Mouse (Mus musculus): ENCODE measurements around the gene Il1rapl2. TPM values are rescaled to one million over a fixed set of nuclear protein-coding genes. Genes with fewer than 3 reads are reported as not detected.

The Il1rapl2 gene
- polyA plus RNA-seq, 1 experiment: not detected

DNA sequence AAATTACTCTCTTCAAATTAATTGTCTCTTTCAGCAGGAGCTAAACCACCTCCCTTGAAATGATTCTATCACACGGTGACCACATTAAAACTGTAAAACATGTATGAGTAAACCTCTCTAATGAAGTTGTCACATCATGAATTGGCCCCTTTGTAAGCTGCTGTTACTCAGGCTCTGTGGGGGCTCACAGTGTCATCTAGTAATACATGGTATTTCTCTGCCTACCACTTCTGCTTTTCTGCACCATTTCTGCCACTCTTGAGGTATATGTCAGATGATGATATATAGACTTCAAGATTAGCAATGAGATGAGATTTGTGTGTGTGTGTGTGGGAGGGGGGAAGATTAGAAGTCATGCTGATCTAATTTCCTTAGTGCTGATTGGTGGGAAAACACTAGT lies 117.6 kb downstream of the Il1rapl2 start:
- TF ChIP-seq CTCF (IDR thresholded peaks at IDR 0.05; ENCODE audit: extremely low read depth, insufficient read depth, insufficient read length, insufficient replicate concordance) (no peak), POLR2A (IDR thresholded peaks at IDR 0.05; ENCODE audit: low read depth, low read length) (no peak)
- WGBS: 36% methylated on average over 1 of the region's 1 CpGs

DNA sequence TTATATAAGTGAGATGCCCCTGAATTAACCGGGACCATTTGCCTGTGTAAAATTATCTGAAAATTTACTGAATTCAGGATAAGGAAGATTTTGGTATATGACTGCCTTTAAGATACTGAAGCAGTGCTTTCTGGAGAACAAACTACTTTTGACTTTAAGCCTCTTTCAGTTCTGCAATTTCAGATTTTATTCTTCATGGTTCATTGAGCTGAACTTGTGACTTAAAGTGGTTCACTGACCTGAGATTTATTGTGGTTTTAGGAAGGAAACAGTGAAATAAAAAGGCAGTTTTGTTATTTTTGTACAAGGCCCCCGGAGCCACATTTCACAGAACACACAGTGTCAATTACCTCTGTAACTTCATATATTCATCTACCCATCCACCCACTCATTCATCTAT lies 129.6 kb downstream of the Il1rapl2 start:
- Histone ChIP-seq H3K27ac (ENCODE audit: insufficient read depth, low read length) (no peak overlapping the region), H3K4me1 (ENCODE audit: control insufficient read depth, insufficient read depth, insufficient read length) (no peaks in the 10 kb centered on the region; the same call in 1 of the 2 replicates), H3K4me3 (ENCODE audit: extremely low read depth, insufficient read depth, insufficient read length) (no peak overlapping the region), H3K36me3 (ENCODE audit: control insufficient read depth, insufficient read depth, low read length) (no peaks in the 10 kb centered on the region), H3K27me3 (ENCODE audit: control insufficient read depth, insufficient read depth, low read length) (no peaks in the 10 kb centered on the region)
- TF ChIP-seq CTCF (IDR thresholded peaks at IDR 0.05; ENCODE audit: extremely low read depth, insufficient read depth, insufficient read length, insufficient replicate concordance): no peak
- no peak for TF ChIP-seq POLR2A (IDR thresholded peaks at IDR 0.05; ENCODE audit: low read depth, low read length)
- WGBS: 51% methylated on average over 2 of the region's 2 CpGs
- DNase-seq (ENCODE audit: low read depth in 1 of 2, low spot score in 2 of 2): peak in 1 of 2 experiments; percentile 18

More for the DNA sequence above, 117.6 kb downstream of the Il1rapl2 start:
- no peak for DNase-seq (ENCODE audit: low read depth in 1 of 2, low spot score in 2 of 2)
- Histone ChIP-seq H3K27ac (ENCODE audit: insufficient read depth, low read length) (no peak overlapping the region), H3K4me1 (ENCODE audit: control insufficient read depth, insufficient read depth, insufficient read length) (no peaks in the 10 kb centered on the region), H3K36me3 (ENCODE audit: control insufficient read depth, insufficient read depth, low read length) (no peaks in the 10 kb centered on the region), H3K27me3 (ENCODE audit: control insufficient read depth, insufficient read depth, low read length) (no peaks in the 10 kb centered on the region), H3K4me3 (ENCODE audit: extremely low read depth, insufficient read depth, insufficient read length) (no peak overlapping the region)

GRCm38 (mm10) chrX:137755537-137755936 lies 185.1 kb downstream of the Il1rapl2 start:
- Histone ChIP-seq H3K27ac (ENCODE audit: insufficient read depth, low read length) (no peak overlapping the region), H3K27me3 (ENCODE audit: control insufficient read depth, insufficient read depth, low read length) (no peaks in the 10 kb centered on the region), H3K36me3 (ENCODE audit: control insufficient read depth, insufficient read depth, low read length) (no peaks in the 10 kb centered on the region), H3K4me1 (ENCODE audit: control insufficient read depth, insufficient read depth, insufficient read length) (no peaks in the 10 kb centered on the region), H3K4me3 (ENCODE audit: extremely low read depth, insufficient read depth, insufficient read length) (no peak overlapping the region)
- 89% methylated on average over 3 of the region's 3 CpGs for WGBS
- no peak for DNase-seq (ENCODE audit: low read depth in 1 of 2, low spot score in 2 of 2)
- TF ChIP-seq POLR2A (IDR thresholded peaks at IDR 0.05; ENCODE audit: low read depth, low read length) (no peak), CTCF (IDR thresholded peaks at IDR 0.05; ENCODE audit: extremely low read depth, insufficient read depth, insufficient read length, insufficient replicate concordance) (no peak)

GRCm38 (mm10) chrX:137805484-137806200 lies 235.2 kb downstream of the Il1rapl2 start:
- no peaks in the 10 kb centered on the region for H3K36me3 ChIP-seq (ENCODE audit: control insufficient read depth, insufficient read depth, low read length)
- H3K27ac ChIP-seq (ENCODE audit: insufficient read depth, low read length): no peak overlapping the region
- H3K27me3 ChIP-seq (ENCODE audit: control insufficient read depth, insufficient read depth, low read length): no peaks in the 10 kb centered on the region
- TF ChIP-seq CTCF (IDR thresholded peaks at IDR 0.05; ENCODE audit: extremely low read depth, insufficient read depth, insufficient read length, insufficient replicate concordance) (no peak), POLR2A (IDR thresholded peaks at IDR 0.05; ENCODE audit: low read depth, low read length) (no peak)
- DNase-seq (ENCODE audit: low read depth in 1 of 2, low spot score in 2 of 2): no peak
- no peak overlapping the region for H3K4me3 ChIP-seq (ENCODE audit: extremely low read depth, insufficient read depth, insufficient read length)
- 74% methylated on average over 6 of the region's 6 CpGs for WGBS
- no peaks in the 10 kb centered on the region for H3K4me1 ChIP-seq (ENCODE audit: control insufficient read depth, insufficient read depth, insufficient read length)

GRCm38 (mm10) chrX:137806231-137807114 lies 236.1 kb downstream of the Il1rapl2 start:
- WGBS: 77% methylated on average over 4 of the region's 4 CpGs
- TF ChIP-seq CTCF (IDR thresholded peaks at IDR 0.05; ENCODE audit: extremely low read depth, insufficient read depth, insufficient read length, insufficient replicate concordance): no peak
- TF ChIP-seq POLR2A (IDR thresholded peaks at IDR 0.05; ENCODE audit: low read depth, low read length): no peak
- DNase-seq (ENCODE audit: low read depth in 1 of 2, low spot score in 2 of 2): no peak
- Histone ChIP-seq H3K27me3 (ENCODE audit: control insufficient read depth, insufficient read depth, low read length) (no peaks in the 10 kb centered on the region), H3K36me3 (ENCODE audit: control insufficient read depth, insufficient read depth, low read length) (no peaks in the 10 kb centered on the region), H3K4me1 (ENCODE audit: control insufficient read depth, insufficient read depth, insufficient read length) (no peaks in the 10 kb centered on the region), H3K27ac (ENCODE audit: insufficient read depth, low read length) (no peak overlapping the region), H3K4me3 (ENCODE audit: extremely low read depth, insufficient read depth, insufficient read length) (no peak overlapping the region)

- Histone ChIP-seq H3K36me3 (ENCODE audit: control insufficient read depth, insufficient read depth, low read length) (no peaks in the 10 kb centered on the region), H3K4me3 (ENCODE audit: extremely low read depth, insufficient read depth, insufficient read length) (no peak overlapping the region), H3K27me3 (ENCODE audit: control insufficient read depth, insufficient read depth, low read length) (no peaks in the 10 kb centered on the region), H3K4me1 (ENCODE audit: control insufficient read depth, insufficient read depth, insufficient read length) (no peaks in the 10 kb centered on the region), H3K27ac (ENCODE audit: insufficient read depth, low read length) (no peak overlapping the region)
- DNase-seq (ENCODE audit: low read depth in 1 of 2, low spot score in 2 of 2): no peak
- TF ChIP-seq CTCF (IDR thresholded peaks at IDR 0.05; ENCODE audit: extremely low read depth, insufficient read depth, insufficient read length, insufficient replicate concordance): no peak
- no peak for TF ChIP-seq POLR2A (IDR thresholded peaks at IDR 0.05; ENCODE audit: low read depth, low read length)
- 53% methylated on average over 3 of the region's 3 CpGs for WGBS
These were observed 239.1 kb downstream of the Il1rapl2 start for GRCm38 (mm10) chrX:137809526-137809925.
